Mouse (Mus musculus) liver, postnatal 0 days (tissue): Measurements from ENCODE around the gene Ubxn7.

Source experiments
- CTCF ChIP-seq: sonication (generic); IDR thresholded peaks from 2 replicates; pipeline ENCODE4 v1.5.1; 2016; ENCODE audit warnings: antibody characterized with exemption, low read depth
- EP300 ChIP-seq: IDR thresholded peaks from 2 replicates; pipeline ENCODE4 v1.6.1; 2016; ENCODE audit warnings: antibody characterized with exemption, low read depth, mild to moderate bottlenecking

GRCm38 (mm10) chr16:32323953-32324352 is 8.1 kb upstream of the Ubxn7 start:
- TF ChIP-seq CTCF (no peak), EP300 (no peak)
